Mouse (Mus musculus): ENCODE measurements at regions not wholly inside any gene's neighbourhood (a gene's known extent, or its start where the extent isn't known, plus 50 kb on each side); places are given as distances from the start of the nearest gene placed in this dataset.

DNA sequence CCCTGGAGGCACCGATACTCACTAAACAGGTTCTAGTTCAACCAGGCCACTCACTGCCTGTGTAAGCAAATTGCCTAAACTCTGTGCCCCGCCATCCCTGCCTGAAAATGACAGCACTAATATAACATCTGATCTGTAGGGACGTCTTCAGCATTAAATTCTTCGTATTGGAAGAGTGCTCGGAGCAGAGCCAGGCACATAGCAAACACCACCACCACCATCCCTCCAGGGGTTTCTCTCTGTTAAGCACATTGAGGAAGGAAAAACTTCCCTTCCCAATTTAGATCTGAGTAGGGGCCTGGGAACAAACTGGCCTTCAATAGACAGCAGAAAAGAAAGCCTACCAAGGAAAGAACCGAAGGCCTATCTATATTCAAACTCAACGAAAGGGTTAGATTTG, 124.4 kb downstream of the Tmem17 start:
- no peaks in the 10 kb centered on the region for H3K9me3 ChIP-seq (ENCODE audit: control insufficient read depth, insufficient read depth, low read depth, low read length)
- H3K4me1 ChIP-seq (ENCODE audit: control insufficient read depth in 2 of 2, insufficient read depth in 2 of 2, low read length in 2 of 2, poor library complexity in 1 of 2) = peaks cover 3% of the 10 kb centered on the region in 2 experiments; a peak in 2 of 4 replicates
- no peak overlapping the region for H3K9ac ChIP-seq (ENCODE audit: insufficient read depth, low read depth, low read length, poor library complexity, severe bottlenecking)
- TF ChIP-seq CHD2 (IDR thresholded peaks at IDR 0.05; ENCODE audit: low read depth, low read length) (no peak), ZC3H11A (IDR thresholded peaks at IDR 0.05; ENCODE audit: borderline replicate concordance, low read depth, low read length) (no peak), HCFC1 (IDR thresholded peaks at IDR 0.05; ENCODE audit: borderline replicate concordance, insufficient read depth, low read length) (no peak), MAFK (IDR thresholded peaks at IDR 0.05; ENCODE audit: insufficient read depth, low read depth, low read length) (no peak), ZNF384 (IDR thresholded peaks at IDR 0.05; ENCODE audit: low read depth, low read length) (no peak)
- in situ Hi-C loops (cut with MboI; ENCODE audit: low sequenced_read_pairs in 2 of 2, unreplicated experiment in 2 of 2) = loop anchor here (5.0 to 10.0 kb wide), 2 partner anchors 321 to 328 kb away; no protein-coding TSS in a partner anchor
- no peak overlapping the region for H3K4me3 ChIP-seq (ENCODE audit: insufficient read depth in 1 of 2, low read depth in 1 of 2, low read length in 2 of 2, poor library complexity in 1 of 2, severe bottlenecking in 1 of 2)
- H3K36me3 ChIP-seq (ENCODE audit: control insufficient read depth, insufficient read depth, low read length, poor library complexity, severe bottlenecking) = no peaks in the 10 kb centered on the region
- no peak for DNase-seq (ENCODE audit: low read depth, low spot score)
- H3K27ac ChIP-seq (ENCODE audit: insufficient read depth, low read depth, low read length, poor library complexity, severe bottlenecking) = no peak overlapping the region

GRCm38 (mm10) chr11:22636761-22637557, 125.1 kb downstream of the Tmem17 start:
- no peak for DNase-seq (ENCODE audit: low read depth, low spot score)
- Histone ChIP-seq H3K27ac (ENCODE audit: insufficient read depth, low read depth, low read length, poor library complexity, severe bottlenecking) (no peak overlapping the region), H3K4me3 (ENCODE audit: insufficient read depth in 1 of 2, low read depth in 1 of 2, low read length in 2 of 2, poor library complexity in 1 of 2, severe bottlenecking in 1 of 2) (no peak overlapping the region), H3K9me3 (ENCODE audit: control insufficient read depth, insufficient read depth, low read depth, low read length) (no peaks in the 10 kb centered on the region), H3K36me3 (ENCODE audit: control insufficient read depth, insufficient read depth, low read length, poor library complexity, severe bottlenecking) (no peaks in the 10 kb centered on the region), H3K9ac (ENCODE audit: insufficient read depth, low read depth, low read length, poor library complexity, severe bottlenecking) (no peak overlapping the region), H3K4me1 (ENCODE audit: control insufficient read depth in 2 of 2, insufficient read depth in 2 of 2, low read length in 2 of 2, poor library complexity in 1 of 2) (peaks cover 3% of the 10 kb centered on the region in 2 experiments; a peak in 2 of 4 replicates)
- in situ Hi-C loops (cut with MboI; ENCODE audit: low sequenced_read_pairs in 2 of 2, unreplicated experiment in 2 of 2) = loop anchor here (5.0 to 10.0 kb wide), 2 partner anchors 320 to 328 kb away; no protein-coding TSS in a partner anchor
- no peak for TF ChIP-seq ZC3H11A (IDR thresholded peaks at IDR 0.05; ENCODE audit: borderline replicate concordance, low read depth, low read length)
- no peak for TF ChIP-seq MAFK (IDR thresholded peaks at IDR 0.05; ENCODE audit: insufficient read depth, low read depth, low read length)
- TF ChIP-seq CHD2 (IDR thresholded peaks at IDR 0.05; ENCODE audit: low read depth, low read length) = no peak
- no peak for TF ChIP-seq HCFC1 (IDR thresholded peaks at IDR 0.05; ENCODE audit: borderline replicate concordance, insufficient read depth, low read length)
- no peak for TF ChIP-seq ZNF384 (IDR thresholded peaks at IDR 0.05; ENCODE audit: low read depth, low read length)

DNA sequence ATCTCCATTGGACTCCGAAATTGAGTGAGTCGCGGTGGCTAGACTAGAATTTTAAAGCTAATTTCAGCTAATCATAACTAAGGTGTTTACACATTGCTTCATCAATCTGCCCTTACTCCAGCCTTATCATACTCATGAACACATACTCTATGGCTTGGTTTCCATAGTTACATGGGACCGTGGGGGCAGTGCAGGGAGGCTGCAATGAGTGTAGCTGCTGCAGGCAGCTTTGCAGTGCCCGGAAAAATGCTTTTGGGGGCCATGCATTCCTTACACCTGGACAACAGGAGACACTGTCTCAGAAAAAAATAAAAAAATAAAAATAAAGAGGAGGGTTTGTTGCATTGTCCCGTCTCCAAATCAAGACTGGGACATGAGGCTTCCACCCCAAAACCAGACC, 126.3 kb downstream of the Tmem17 start:
- Histone ChIP-seq H3K9ac (ENCODE audit: insufficient read depth, low read depth, low read length, poor library complexity, severe bottlenecking) (no peak overlapping the region), H3K9me3 (ENCODE audit: control insufficient read depth, insufficient read depth, low read depth, low read length) (no peaks in the 10 kb centered on the region), H3K36me3 (ENCODE audit: control insufficient read depth, insufficient read depth, low read length, poor library complexity, severe bottlenecking) (no peaks in the 10 kb centered on the region), H3K4me1 (ENCODE audit: control insufficient read depth in 2 of 2, insufficient read depth in 2 of 2, low read length in 2 of 2, poor library complexity in 1 of 2) (no peaks in the 10 kb centered on the region; a peak in 1 of 4 replicates), H3K4me3 (ENCODE audit: insufficient read depth in 1 of 2, low read depth in 1 of 2, low read length in 2 of 2, poor library complexity in 1 of 2, severe bottlenecking in 1 of 2) (no peak overlapping the region), H3K27ac (ENCODE audit: insufficient read depth, low read depth, low read length, poor library complexity, severe bottlenecking) (no peak overlapping the region)
- no peak for DNase-seq (ENCODE audit: low read depth, low spot score)
- in situ Hi-C loops (cut with MboI; ENCODE audit: low sequenced_read_pairs in 2 of 2, unreplicated experiment in 2 of 2) = loop anchor here (5.0 to 10.0 kb wide), 2 partner anchors 319 to 327 kb away; no protein-coding TSS in a partner anchor
- no peak for TF ChIP-seq ZNF384 (IDR thresholded peaks at IDR 0.05; ENCODE audit: low read depth, low read length)

DNA sequence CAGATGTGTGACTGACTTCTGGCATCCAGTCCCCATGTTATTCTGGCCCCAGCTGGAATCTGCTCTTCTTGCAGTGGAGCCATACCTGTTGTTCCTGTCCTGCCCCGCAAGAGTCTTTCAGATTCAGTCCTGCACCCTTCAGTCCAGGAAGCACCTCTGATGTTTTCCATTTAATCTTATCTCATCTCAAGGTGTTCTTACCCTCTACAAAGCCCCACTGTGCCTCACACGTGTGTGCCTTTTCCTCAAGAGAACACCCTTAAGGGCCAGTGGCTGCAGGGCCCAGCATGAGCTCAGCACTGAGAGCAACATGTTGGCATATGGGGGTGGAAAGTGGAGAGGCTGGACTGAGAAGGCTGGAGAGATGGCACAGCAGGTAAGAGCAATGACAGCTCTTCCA, 126.8 kb downstream of the Tmem17 start:
- Histone ChIP-seq H3K4me1 (ENCODE audit: control insufficient read depth in 2 of 2, insufficient read depth in 2 of 2, low read length in 2 of 2, poor library complexity in 1 of 2) (no peaks in the 10 kb centered on the region; a peak in 1 of 4 replicates), H3K4me3 (ENCODE audit: insufficient read depth in 1 of 2, low read depth in 1 of 2, low read length in 2 of 2, poor library complexity in 1 of 2, severe bottlenecking in 1 of 2) (no peak overlapping the region), H3K27ac (ENCODE audit: insufficient read depth, low read depth, low read length, poor library complexity, severe bottlenecking) (no peak overlapping the region), H3K36me3 (ENCODE audit: control insufficient read depth, insufficient read depth, low read length, poor library complexity, severe bottlenecking) (no peaks in the 10 kb centered on the region), H3K9me3 (ENCODE audit: control insufficient read depth, insufficient read depth, low read depth, low read length) (no peaks in the 10 kb centered on the region), H3K9ac (ENCODE audit: insufficient read depth, low read depth, low read length, poor library complexity, severe bottlenecking) (no peak overlapping the region)
- DNase-seq (ENCODE audit: low read depth, low spot score) = no peak
- in situ Hi-C loops (cut with MboI; ENCODE audit: low sequenced_read_pairs in 2 of 2, unreplicated experiment in 2 of 2) = loop anchor here (5.0 to 10.0 kb wide), 2 partner anchors 319 to 326 kb away; no protein-coding TSS in a partner anchor
- no peak for TF ChIP-seq HCFC1 (IDR thresholded peaks at IDR 0.05; ENCODE audit: borderline replicate concordance, insufficient read depth, low read length)
- TF ChIP-seq CHD2 (IDR thresholded peaks at IDR 0.05; ENCODE audit: low read depth, low read length) = no peak
- no peak for TF ChIP-seq MAFK (IDR thresholded peaks at IDR 0.05; ENCODE audit: insufficient read depth, low read depth, low read length)
- TF ChIP-seq ZNF384 (IDR thresholded peaks at IDR 0.05; ENCODE audit: low read depth, low read length) = no peak
- no peak for TF ChIP-seq ZC3H11A (IDR thresholded peaks at IDR 0.05; ENCODE audit: borderline replicate concordance, low read depth, low read length)

Data from ES-E14 (cell line).